Mouse (Mus musculus) E14TG2a.4 (cell line): ENCODE results near the gene Stac3.

Experiments used
- CTCF ChIP-seq: conservative IDR thresholded peaks from 2 replicates; pipeline ENCODE4 v1.5.1; 2014; ENCODE audit warnings: low read length
- NANOG ChIP-seq: IDR thresholded peaks from 2 replicates; pipeline ENCODE4 v1.6.1; 2014; ENCODE audit warnings: borderline replicate concordance, low read length, mixed read lengths
- POU5F1 ChIP-seq: IDR thresholded peaks from 2 replicates; pipeline ENCODE4 v1.6.1; 2014; ENCODE audit warnings: low read length, borderline replicate concordance

DNA sequence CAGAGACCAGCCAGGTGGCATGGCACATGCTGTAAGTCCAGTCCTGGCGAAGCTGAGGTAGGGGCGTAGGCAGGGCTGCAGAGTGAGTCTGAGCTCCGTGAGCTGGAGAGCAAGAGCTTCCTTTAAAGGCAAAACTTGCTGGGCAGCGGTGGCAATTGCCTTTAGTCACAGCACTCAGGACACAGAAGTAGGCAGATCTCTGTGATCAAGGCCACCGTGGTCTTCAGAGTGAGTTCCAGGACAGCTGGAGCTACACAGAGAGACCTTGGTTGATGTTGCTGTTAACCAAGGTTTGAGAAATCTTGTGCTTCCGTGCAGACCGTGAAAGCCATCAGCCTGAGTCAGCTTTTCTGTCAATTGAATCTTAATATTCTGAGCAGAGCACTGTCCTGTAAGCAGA, 24.2 kb upstream of the Stac3 start:
- TF ChIP-seq CTCF (no peak), NANOG (no peak), POU5F1 (no peak)
